Mouse (Mus musculus) spleen, adult 10 weeks (tissue): ENCODE results near the gene Khdc1b. TPM values are rescaled to one million over a fixed set of nuclear protein-coding genes. Genes with fewer than 3 reads are reported as not detected.

ENCODE experiments used
- polyA plus RNA-seq: library from polyadenylated mRNA; stranded (reverse); fragments of 350-450 nt; fragmentation: Illumina TruSeq; extraction: RNeasy Lipid Tissue Mini Kit (QIAGEN cat#74804); gene quantifications from one replicate; pipeline ENCODE4 v1.2.3, GENCODE M21; 2015; ENCODE audit warnings: low replicate concordance; ENCODE audit not compliant: insufficient read depth

Gene Khdc1b
- 0.64 TPM for polyA plus RNA-seq

GRCm38 (mm10) chr1:21383256-21383655, at the start of gene Khdc1b:
Khdc1b (plus strand) TSS chr1:21383556.

GRCm38 (mm10) chr1:21349341-21349740, 34.0 kb upstream of the Khdc1b start, which contains the start of gene Khdc1a:
Khdc1a (plus strand) TSS chr1:21349641.

GRCm38 (mm10) chr1:21368031-21368430, 15.3 kb upstream of the Khdc1b start, which contains the start of gene Khdc1c:
Khdc1c (plus strand) TSS chr1:21368331.

Other genes with a start within 250 kb of the Khdc1b start
- gene Tmem14a, start 165.0 kb upstream of the Khdc1b start, polyA plus RNA-seq: 5.1 TPM
- 25.7 TPM for gene Gsta3, start 143.0 kb upstream of the Khdc1b start, polyA plus RNA-seq
- 2.8 TPM for gene Khdc1a, start 33.9 kb upstream of the Khdc1b start, polyA plus RNA-seq
- gene Khdc1c, start 15.2 kb upstream of the Khdc1b start, polyA plus RNA-seq: 0.65 TPM